Mouse (Mus musculus): ENCODE data around the gene Ncdn. TPM values are rescaled to one million over a fixed set of nuclear protein-coding genes. Genes with fewer than 3 reads are reported as not detected.

The Ncdn gene
- total and polyA plus RNA-seq, 3 experiments, result 27.3 to 36.2 TPM; not detected in 1

GRCm38 (mm10) chr4:126707439-126707826 is 45.8 kb downstream of the Ncdn start:
- Histone ChIP-seq H3K4me1 (ENCODE audit: control insufficient read depth in 1 of 2, insufficient read depth in 2 of 2, low read length in 2 of 2) (no peaks in the 10 kb centered on the region), H3K36me3 (ENCODE audit: control insufficient read depth in 1 of 2, insufficient read depth in 2 of 2, low read length in 2 of 2) (peaks cover 0 to 10% of the 10 kb centered on the region in 2 experiments; a peak in 2 of 4 replicates), H3K9me3 (replicated peaks; ENCODE audit: insufficient read depth, low read length) (no peaks in the 10 kb centered on the region), H3K27ac (ENCODE audit: control insufficient read depth, low read depth, low read length) (no peak overlapping the region), H3K79me2 (ENCODE audit: control insufficient read depth, insufficient read depth, low read length, poor library complexity) (no peaks in the 10 kb centered on the region), H3K9ac (ENCODE audit: control insufficient read depth, low read depth, low read length, poor library complexity, severe bottlenecking) (no peak overlapping the region), H3K4me3 (ENCODE audit: control insufficient read depth in 1 of 2, insufficient read depth in 1 of 2, low read depth in 2 of 2, low read length in 2 of 2) (no peak overlapping the region), H3K27me3 (ENCODE audit: control insufficient read depth in 1 of 2, insufficient read depth in 2 of 2, low read length in 2 of 2) (no peaks in the 10 kb centered on the region)
- no peak for TF ChIP-seq ZNF384 (IDR thresholded peaks at IDR 0.05; ENCODE audit: low read depth, low read length)
- TF ChIP-seq CTCF (IDR thresholded peaks at IDR 0.05 in 2 of 3, conservative IDR thresholded peaks at IDR 0.05 in 1 of 3; ENCODE audit: control insufficient read depth in 1 of 3, insufficient read depth in 1 of 3, low read depth in 2 of 3, low read length in 3 of 3, poor library complexity in 1 of 3, severe bottlenecking in 1 of 3), result no peak
- no peak for TF ChIP-seq MAFK (IDR thresholded peaks at IDR 0.05; ENCODE audit: borderline replicate concordance, low read depth, low read length)
- TF ChIP-seq TCF12 (IDR thresholded peaks at IDR 0.05; ENCODE audit: low read depth, low read length), result no peak
- no peak for TF ChIP-seq TBP (IDR thresholded peaks at IDR 0.05; ENCODE audit: low read depth, low read length)
- TF ChIP-seq USF2 (IDR thresholded peaks at IDR 0.05; ENCODE audit: borderline replicate concordance in 1 of 2, insufficient read depth in 1 of 2, low read depth in 1 of 2, low read length in 2 of 2), result no peak
- TF ChIP-seq ZKSCAN1 (IDR thresholded peaks at IDR 0.05; ENCODE audit: low read depth, low read length), result no peak
- no peak for TF ChIP-seq HCFC1 (IDR thresholded peaks at IDR 0.05; ENCODE audit: low read depth, low read length)
- TF ChIP-seq EP300 (IDR thresholded peaks at IDR 0.05; ENCODE audit: low read depth in 1 of 2, low read length in 2 of 2), result no peak
- TF ChIP-seq POLR2AphosphoS2 (IDR thresholded peaks at IDR 0.05; ENCODE audit: low read length), result no peak
- no peak for TF ChIP-seq MXI1 (IDR thresholded peaks at IDR 0.05; ENCODE audit: low read depth, low read length)
- no peak for TF ChIP-seq ELF1 (IDR thresholded peaks at IDR 0.05; ENCODE audit: low read depth, low read length)
- TF ChIP-seq NRF1 (IDR thresholded peaks at IDR 0.05; ENCODE audit: insufficient read depth, low read depth, low read length, poor library complexity, severe bottlenecking), result no peak
- no peak for TF ChIP-seq RAD21 (IDR thresholded peaks at IDR 0.05; ENCODE audit: low read depth, low read length)
- no peak for TF ChIP-seq ETS1 (IDR thresholded peaks at IDR 0.05; ENCODE audit: low read depth, low read length)
- TF ChIP-seq JUND (IDR thresholded peaks at IDR 0.05; ENCODE audit: low read depth, low read length), result no peak
- no peak for TF ChIP-seq TAL1 (IDR thresholded peaks at IDR 0.05; ENCODE audit: low read length)
- no peak for TF ChIP-seq E2F4 (IDR thresholded peaks at IDR 0.05; ENCODE audit: borderline replicate concordance, low read depth, low read length)
- no peak for TF ChIP-seq POLR2AphosphoS5 (IDR thresholded peaks at IDR 0.05; ENCODE audit: borderline replicate concordance, low read depth, low read length)
- DNase-seq (ENCODE audit: low read depth, low spot score), result no peak

All from MEL (cell line).